In genomic region chr3:138333910-138334309, GRCm38 (mm10) we compare ENCODE assay signal across 19 mouse cellular contexts. TPM values are rescaled to one million over a fixed set of nuclear protein-coding genes. Genes with fewer than 3 reads are reported as not detected.
"Had no signal": no experiment of that assay in that cellular context is flagged by ENCODE, and none has a peak within 500 bp of the region (broad histone marks: within the 10 kb centered on the region; RNA-seq: fewer than 3 reads in every experiment).

No protein-coding gene starts in this region.

- H3K4me1 ChIP-seq: liver, embryonic 12.5 days; lung, embryonic 15.5 days; neural tube, embryonic 12.5 days had no signal

- H3K36me3 ChIP-seq: liver, embryonic 12.5 days; lung, embryonic 15.5 days; midbrain, embryonic 10.5 days; neural tube, embryonic 12.5 days had no signal

- H3K4me3 ChIP-seq: liver, embryonic 12.5 days; lung, embryonic 15.5 days; midbrain, embryonic 10.5 days; neural tube, embryonic 12.5 days had no signal

- H3K27ac ChIP-seq: kidney, postnatal 0 days; liver, embryonic 12.5 days; lung, embryonic 15.5 days; midbrain, embryonic 10.5 days; neural tube, embryonic 12.5 days had no signal

- H3K27me3 ChIP-seq: liver, embryonic 12.5 days; lung, embryonic 15.5 days; neural tube, embryonic 12.5 days had no signal

- DNase-seq: kidney, adult 11 months; kidney, adult 9 months; kidney, postnatal 36 days; midbrain, embryonic 14.5 days; right cerebral cortex, postnatal 4 days; spleen, adult 18-20 months; thymus, adult 18-20 months; thymus, postnatal 25 days had no signal

- H3K4me2 ChIP-seq: liver, embryonic 12.5 days; lung, embryonic 15.5 days; neural tube, embryonic 12.5 days had no signal

- ATAC-seq: liver, embryonic 12.5 days had no signal

- H3K9ac ChIP-seq: liver, embryonic 12.5 days; lung, embryonic 15.5 days; neural tube, embryonic 12.5 days had no signal

- H3K9me3 ChIP-seq: liver, embryonic 12.5 days; lung, embryonic 15.5 days; midbrain, embryonic 10.5 days; neural tube, embryonic 12.5 days had no signal

RNA-seq across cellular contexts. Expression of gene Adh6b, which starts 7.7 kb away (rescaled TPM):
- total RNA-seq: left cerebral cortex, postnatal 36 days; neutrophil, adult 5-6 weeks had no signal
- polyA plus RNA-seq: midbrain, embryonic 14.5 days; stomach, embryonic 14.5 days had no signal

RNA-seq across cellular contexts. Expression of gene Adh6a, which starts 20.8 kb away (rescaled TPM):
- total RNA-seq: layer of hippocampus, adult 18-20 months; layer of hippocampus, postnatal 10 days; left cerebral cortex, postnatal 36 days had no signal
- polyA plus RNA-seq: liver, embryonic 12.5 days; liver, embryonic 16.5 days; midbrain, embryonic 10.5 days; midbrain, embryonic 14.5 days; neural tube, embryonic 12.5 days; stomach, embryonic 14.5 days had no signal
